Comparison of ENCODE assay signal across 17 mouse cellular contexts in the genomic region with DNA sequence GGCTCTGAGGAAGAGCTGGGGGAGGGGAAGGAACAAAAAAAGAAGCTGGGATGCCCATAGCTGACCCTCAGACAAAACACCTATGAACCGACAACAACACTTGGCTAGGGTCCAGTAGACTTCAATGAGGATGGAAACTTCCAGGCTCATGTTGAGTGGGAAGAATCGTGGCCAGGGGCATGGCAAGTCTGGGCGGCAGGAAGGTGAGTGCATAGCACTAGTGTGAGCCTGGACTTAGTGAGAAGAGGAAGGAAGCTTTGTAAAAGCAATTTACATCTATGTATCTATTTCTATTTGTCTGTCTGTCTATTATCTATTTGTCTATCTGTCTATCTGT. TPM values are rescaled to one million over a fixed set of nuclear protein-coding genes. Genes with fewer than 3 reads are reported as not detected.
DNase-seq lines count a peak whose midpoint lies in the region; ATAC-seq and TF ChIP-seq lines count a peak whose summit lies in the region.
"Had no signal": no experiment of that assay in that cellular context is flagged by ENCODE, and none has a peak within 500 bp of the region (broad histone marks: within the 10 kb centered on the region; RNA-seq: fewer than 3 reads in every experiment).

No protein-coding gene starts in this region.

- peaks cover 14% of the 10 kb centered on the region for H3K36me3 ChIP-seq in heart, adult 2 months (ENCODE audit: control insufficient read depth, insufficient read depth, low read length)
- H3K36me3 ChIP-seq in kidney, postnatal 0 days (ENCODE audit: insufficient read depth, low read length), result no peaks in the 10 kb centered on the region
- H3K36me3 ChIP-seq: hindbrain, embryonic 15.5 days; liver, embryonic 13.5 days; midbrain, embryonic 12.5 days had no signal

- TF ChIP-seq CTCF in heart, adult 2 months (IDR thresholded peaks at IDR 0.05), result no peak
- TF ChIP-seq CTCF in kidney, postnatal 0 days (IDR thresholded peaks at IDR 0.05; ENCODE audit: low read depth), result no peak

- intact Hi-C loops in heart, adult 2 months (cut with DNase I), result loop anchor here (1.0 kb wide), 2 partner anchors 92 to 113 kb away; no protein-coding TSS in a partner anchor

- H3K4me1 ChIP-seq in heart, adult 2 months (ENCODE audit: control insufficient read depth, insufficient read depth, low read length), result peaks cover 38% of the 10 kb centered on the region
- peaks cover 10% of the 10 kb centered on the region for H3K4me1 ChIP-seq in kidney, postnatal 0 days (replicated peaks; ENCODE audit: insufficient read depth, low read length)
- H3K4me1 ChIP-seq: hindbrain, embryonic 15.5 days; liver, embryonic 13.5 days had no signal

- 44% methylated on average over 3 of the region's 3 CpGs for WGBS in heart, adult 2 months
- WGBS in kidney, postnatal 0 days, result 71% methylated on average over 3 of the region's 3 CpGs

- H3K27me3 ChIP-seq in heart, adult 2 months (ENCODE audit: control insufficient read depth, insufficient read depth, low read length), result no peaks in the 10 kb centered on the region
- no peaks in the 10 kb centered on the region for H3K27me3 ChIP-seq in kidney, postnatal 0 days (ENCODE audit: insufficient read depth, low read length)
- H3K27me3 ChIP-seq: forebrain, embryonic 13.5 days; hindbrain, embryonic 15.5 days; liver, embryonic 13.5 days; midbrain, embryonic 12.5 days had no signal

- H3K4me3 ChIP-seq in heart, adult 2 months, result no peak overlapping the region
- no peak overlapping the region for H3K4me3 ChIP-seq in kidney, postnatal 0 days (replicated peaks; ENCODE audit: low read depth, low read length)
- H3K4me3 ChIP-seq: forebrain, embryonic 13.5 days; hindbrain, embryonic 15.5 days; liver, embryonic 13.5 days; midbrain, embryonic 12.5 days had no signal

- no peak overlapping the region for H3K9ac ChIP-seq in heart, adult 2 months (ENCODE audit: low read depth, low read length)
- no peak overlapping the region for H3K9ac ChIP-seq in kidney, postnatal 0 days (ENCODE audit: low read depth, low read length)
- H3K9ac ChIP-seq: forebrain, embryonic 13.5 days; hindbrain, embryonic 15.5 days; liver, embryonic 13.5 days; midbrain, embryonic 12.5 days had no signal

- TF ChIP-seq EP300 in heart, adult 2 months (IDR thresholded peaks at IDR 0.05; ENCODE audit: insufficient read depth, low read depth, low read length), result 0 out of 2 replicates have a peak, but pooled peaks have one; percentile 10

- no peak for ATAC-seq in kidney, postnatal 0 days (replicated peaks; ENCODE audit: low FRiP score, low read depth)
- ATAC-seq: forebrain, embryonic 13.5 days had no signal

- no peak overlapping the region for H3K4me2 ChIP-seq in kidney, postnatal 0 days (ENCODE audit: low read length)
- H3K4me2 ChIP-seq: forebrain, embryonic 13.5 days; hindbrain, embryonic 15.5 days; liver, embryonic 13.5 days; midbrain, embryonic 12.5 days had no signal

- no peaks in the 10 kb centered on the region for H3K9me3 ChIP-seq in kidney, postnatal 0 days (replicated peaks; ENCODE audit: low read length)
- H3K9me3 ChIP-seq: forebrain, embryonic 13.5 days; hindbrain, embryonic 15.5 days; liver, embryonic 13.5 days; midbrain, embryonic 12.5 days had no signal

- H3K27ac ChIP-seq in heart, adult 2 months, result peak overlapping the region; percentile 83
- no peak overlapping the region for H3K27ac ChIP-seq in kidney, postnatal 0 days
- H3K27ac ChIP-seq: forebrain, embryonic 13.5 days; hindbrain, embryonic 15.5 days; liver, embryonic 13.5 days had no signal

- peak; percentile 47 to 52 for DNase-seq in heart, adult 2 months
- no peak for DNase-seq in heart, adult 8-10 months (ENCODE audit: low spot score)
- DNase-seq in kidney, postnatal 0 days (ENCODE audit: low spot score), result peak; percentile 38
- no peak for DNase-seq in kidney, postnatal 4 days
- peak; percentile 53 for DNase-seq in lung, postnatal 10 days
- no peak for DNase-seq in lung, postnatal 14 days
- no peak for DNase-seq in spleen, postnatal 36 days (ENCODE audit: low spot score in 2 of 2)
- DNase-seq: B cell, adult 2 months; cerebellum, adult 11-12 months; cerebellum, postnatal 25 days; layer of hippocampus, postnatal 36 days; liver, embryonic 13.5 days; right cerebral cortex, postnatal 14 days; thymus, postnatal 36 days had no signal

- no peak for TF ChIP-seq POLR2A in heart, adult 2 months (IDR thresholded peaks at IDR 0.05; ENCODE audit: insufficient read depth, low read depth, low read length)

- no peaks in the 10 kb centered on the region for H3K79me2 ChIP-seq in heart, adult 2 months (replicated peaks; ENCODE audit: control insufficient read depth, insufficient read depth, low read length)

RNA-seq across cellular contexts. Expression of a gene that starts 8.4 kb away (rescaled TPM):
- total RNA-seq in heart, adult 2 months (2021), result 100 to 1,000 TPM; 126 to 148 TPM
- 60.6 and 123 TPM in 2 replicates for polyA plus RNA-seq in heart, adult 2 months (2012; rRNA removed)
- total RNA-seq in heart, adult 8-10 months (2022), result 100 to 1,000 TPM; 122 to 159 (median 140) TPM
- polyA plus RNA-seq in kidney, postnatal 0 days (2015; fragmentation: Nextera tagmentation; extraction: Ambion mirVana), result 17.2 and 17.6 TPM in 2 replicates

Comparison
In these comparisons a context has a peak if more than half of its experiments do, and no peak if none do; other contexts are left out.
1. DNase-seq: peak in heart, adult 2 months (2 of 2), kidney, postnatal 0 days (single experiment) and lung, postnatal 10 days (single experiment); none in heart, adult 8-10 months (single experiment), kidney, postnatal 4 days (0 of 2), lung, postnatal 14 days (single experiment) and spleen, postnatal 36 days (0 of 2).